Mouse (Mus musculus) gastrocnemius, adult 18-20 months (tissue): Measurements from ENCODE around the gene Wwox. TPM values are rescaled to one million over a fixed set of nuclear protein-coding genes. Genes with fewer than 3 reads are reported as not detected.
A peak's percentile ranks its signal among the peaks of the same experiment; 100 is the strongest.

Experiments used
- DNase-seq: peaks from one replicate; pipeline ENCODE4 v3.0.0; 2021; ENCODE audit warnings: low spot score
- total RNA-seq, 2 experiments: library from RNA; stranded (reverse); gene quantifications; 2 replicates each; pipeline ENCODE4 v1.2.3; 2021

Gene Wwox
- total RNA-seq, 2 experiments from 2014 or later, result 5.6 to 6.1 TPM

DNA sequence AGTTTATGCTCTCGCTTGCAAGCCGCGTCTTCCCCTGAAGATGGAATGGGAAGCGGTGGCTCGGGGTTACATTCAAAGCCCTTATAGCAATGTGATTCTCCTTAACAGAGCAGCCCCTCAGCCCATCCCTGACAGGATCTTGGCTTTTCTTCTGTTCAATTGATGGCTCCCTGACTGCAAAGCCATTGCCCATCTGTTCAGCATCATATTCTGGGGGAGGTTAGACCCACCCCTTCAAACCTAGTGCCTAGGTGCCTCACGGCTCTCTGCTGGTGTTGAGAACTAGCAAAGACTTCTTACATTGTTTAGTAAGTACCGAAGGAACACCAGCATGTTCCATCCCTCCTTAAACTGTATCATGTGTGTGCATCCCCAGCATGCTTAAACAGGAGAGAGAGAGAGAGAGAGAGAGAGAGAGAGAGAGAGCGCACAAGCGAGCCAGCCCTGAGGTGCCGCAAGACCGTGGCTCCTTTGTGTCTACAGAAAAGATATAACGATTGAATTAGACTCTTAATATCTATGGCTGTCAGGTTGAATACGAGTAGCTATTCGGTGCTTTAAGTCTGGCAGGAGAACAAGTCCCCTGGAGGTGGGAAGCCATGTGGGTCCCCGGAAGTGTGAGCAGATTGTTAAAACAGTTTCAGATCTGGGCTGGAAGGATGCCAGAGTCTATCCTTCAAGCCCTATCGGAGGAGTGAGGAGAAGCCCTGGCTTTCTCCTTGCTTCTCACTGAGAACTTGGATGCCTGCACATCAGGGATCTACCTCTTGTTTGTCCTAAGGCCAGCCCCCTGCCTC, 450.3 kb downstream of the Wwox start:
- no peak for DNase-seq

DNA sequence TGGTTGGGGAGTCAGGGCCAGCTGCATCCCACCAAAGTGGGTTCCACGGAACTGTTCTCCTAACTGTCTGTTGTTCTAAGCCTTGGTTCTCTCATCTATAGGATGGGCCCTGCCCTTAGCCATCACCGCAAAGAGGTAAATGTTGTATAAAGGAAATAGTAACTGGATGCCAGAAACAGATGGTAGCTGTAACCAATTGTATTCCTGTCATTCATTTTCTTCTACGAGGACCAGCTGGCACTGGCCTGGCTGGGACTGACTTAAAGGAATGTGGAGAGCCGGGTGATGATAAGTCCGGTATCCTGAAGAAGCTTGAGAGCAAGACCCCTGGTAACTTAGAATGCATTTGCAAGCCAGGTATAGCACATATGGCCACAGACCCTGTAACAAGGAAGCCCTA, 451.0 kb downstream of the Wwox start:
- no peak for DNase-seq

DNA sequence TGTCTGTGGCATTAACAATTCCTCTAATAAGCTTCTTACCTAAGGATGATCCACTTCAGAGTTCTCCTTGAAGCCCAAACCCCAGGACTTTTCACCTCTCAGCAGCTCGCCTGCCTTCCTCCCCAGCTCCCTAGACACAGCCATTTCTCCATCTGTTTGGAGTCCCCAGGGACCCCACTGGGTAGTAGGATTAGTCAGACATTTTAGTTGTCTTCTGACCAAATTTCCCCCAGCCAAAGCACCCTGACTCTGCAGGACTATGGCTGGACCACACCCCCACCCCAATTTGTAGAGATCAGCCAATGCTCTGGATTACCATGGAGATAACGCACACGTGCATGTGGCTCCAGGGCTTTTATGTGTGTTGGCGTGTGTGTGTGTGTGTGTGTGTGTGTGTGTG, 451.8 kb downstream of the Wwox start:
- peak; percentile 12 for DNase-seq

DNA sequence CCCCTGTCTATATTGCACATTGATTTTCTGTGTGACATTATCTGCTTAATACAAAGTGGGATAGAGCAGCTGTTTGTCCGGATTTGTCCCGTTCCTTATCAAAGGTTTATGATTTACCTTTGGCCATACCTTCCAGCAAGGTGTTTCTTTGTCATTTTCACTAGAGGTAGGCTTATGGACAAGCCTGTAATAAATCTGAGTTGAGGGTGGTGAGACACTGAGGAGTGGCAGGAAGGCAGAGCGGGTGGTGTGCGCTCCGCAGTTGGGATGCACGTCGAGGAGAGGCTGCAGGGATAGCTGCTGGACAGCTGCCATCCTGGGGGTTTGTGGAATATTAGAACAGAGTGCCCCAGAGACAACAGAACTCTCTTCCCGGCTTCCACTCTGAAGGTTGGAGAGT, 458.0 kb downstream of the Wwox start:
- no peak for DNase-seq

DNA sequence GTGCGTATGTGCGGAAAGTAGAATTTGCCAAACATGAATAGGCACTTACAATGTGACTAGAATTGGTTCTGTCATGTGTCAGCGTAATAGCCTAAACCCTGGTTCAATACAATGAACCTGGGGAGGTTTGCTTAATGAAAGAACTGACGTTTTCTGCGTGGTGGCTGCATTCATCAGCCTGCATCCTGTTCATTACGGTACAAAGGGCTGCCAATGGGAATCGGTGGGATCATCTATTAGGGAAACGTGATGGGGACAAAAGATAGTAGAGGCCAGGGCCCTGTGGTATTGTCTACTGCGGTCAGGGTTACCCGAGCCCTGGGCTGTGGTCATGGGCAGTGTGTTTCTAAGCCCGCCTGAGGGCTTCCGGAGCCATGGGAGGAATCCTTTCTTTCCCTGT, 459.7 kb downstream of the Wwox start:
- no peak for DNase-seq

DNA sequence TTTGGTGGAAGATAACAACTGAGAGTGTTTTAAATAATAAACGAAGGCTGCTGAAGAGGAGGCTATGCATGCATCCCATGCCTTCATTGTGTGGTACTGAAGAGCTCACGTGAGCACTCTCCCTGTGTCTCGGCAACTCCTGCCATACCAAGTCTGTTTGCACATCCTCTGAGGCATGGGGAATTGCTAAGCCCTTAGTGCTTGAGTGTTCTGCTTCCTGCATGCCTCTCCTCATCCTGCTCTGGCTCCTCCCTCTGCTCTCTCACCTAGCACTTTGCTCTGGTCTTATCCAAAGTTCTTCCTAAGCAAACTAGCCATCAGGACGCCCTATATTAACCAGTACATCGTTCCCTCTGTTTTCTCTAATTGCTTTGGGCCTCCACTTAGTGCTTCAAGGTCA, 463.1 kb downstream of the Wwox start:
- no peak for DNase-seq

DNA sequence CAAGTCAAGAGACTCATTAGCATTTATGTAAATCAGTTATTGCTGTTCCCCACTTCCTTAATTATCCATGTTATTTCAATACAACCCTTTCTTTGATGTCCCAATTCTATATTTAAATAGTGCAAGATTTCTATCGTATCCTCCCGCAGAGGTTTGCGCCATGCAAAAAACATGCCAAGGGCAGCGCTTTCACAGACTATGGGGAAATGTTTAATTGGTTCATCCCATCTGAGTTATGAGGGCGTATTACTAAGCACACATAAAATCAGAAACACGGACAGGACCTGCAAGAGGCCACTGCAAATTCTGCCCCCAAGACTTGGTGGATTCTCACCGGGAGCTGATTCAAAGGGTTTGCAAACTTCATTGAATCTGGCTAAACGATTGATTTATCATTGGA, 468.6 kb downstream of the Wwox start:
- DNase-seq, result no peak

DNA sequence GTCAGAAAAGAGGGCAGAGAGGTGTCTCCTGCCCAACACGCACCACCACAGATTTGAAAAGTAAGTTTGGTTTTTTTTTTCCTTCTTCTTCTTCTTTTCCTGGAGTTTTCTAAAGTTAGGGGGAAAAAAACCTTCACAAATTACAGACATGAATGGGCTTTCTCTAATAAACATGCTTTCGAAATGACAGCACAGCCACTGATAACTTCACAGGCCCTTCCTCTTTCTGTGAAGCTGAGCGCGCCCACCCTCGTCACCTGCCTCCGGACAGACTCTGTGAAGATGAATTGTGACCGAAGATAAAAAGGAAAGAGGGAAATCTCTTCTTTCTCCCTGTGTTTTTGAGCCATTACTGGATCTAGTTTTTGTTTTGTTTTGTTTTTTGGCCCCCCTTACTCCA, 469.1 kb downstream of the Wwox start:
- DNase-seq, result no peak

DNA sequence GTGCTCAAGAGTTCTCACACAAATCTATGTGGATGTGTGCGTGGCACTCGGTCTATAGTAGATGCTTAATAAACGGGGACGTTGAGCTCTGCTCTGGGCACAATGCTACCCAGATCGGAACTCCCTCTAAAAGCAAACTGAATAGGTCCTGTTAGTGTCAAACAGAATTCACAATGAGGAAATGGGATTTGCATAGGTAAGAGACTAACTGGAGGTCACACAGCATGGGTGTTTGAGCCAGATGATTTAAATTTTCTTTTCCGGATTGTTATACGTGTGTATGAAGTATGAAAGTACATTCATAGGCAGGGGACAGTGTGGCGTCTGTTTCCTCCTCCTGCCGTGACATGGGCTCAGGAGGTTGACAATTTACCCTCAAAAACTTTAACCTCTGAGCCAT, 469.7 kb downstream of the Wwox start:
- DNase-seq, result no peak

DNA sequence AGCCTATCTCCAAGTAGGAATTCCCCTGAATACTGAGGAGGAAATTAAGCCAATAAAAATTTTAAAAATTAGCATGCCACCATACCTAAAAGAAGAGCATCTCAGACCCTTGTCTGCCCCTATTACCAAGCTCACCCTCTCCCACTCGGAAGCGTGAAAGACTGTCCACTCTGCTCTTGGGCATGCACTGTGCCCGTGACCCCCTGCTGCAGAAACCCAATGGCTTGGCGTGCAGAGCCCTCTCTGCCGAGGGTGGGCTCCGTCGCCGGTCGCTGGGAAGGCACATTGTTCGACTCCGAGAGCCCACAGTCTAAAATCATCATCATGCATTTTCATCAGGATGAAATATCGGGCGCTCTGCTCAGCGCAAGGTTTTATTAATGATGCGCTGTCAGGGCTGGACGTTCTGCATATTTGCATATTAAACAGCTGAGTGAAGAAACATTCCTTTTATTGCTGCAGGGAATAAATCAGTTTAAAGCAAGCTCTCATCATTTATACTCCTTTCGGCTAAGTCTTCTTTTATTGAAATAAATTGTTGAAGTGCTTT, 471.7 kb downstream of the Wwox start:
- DNase-seq, result no peak

DNA sequence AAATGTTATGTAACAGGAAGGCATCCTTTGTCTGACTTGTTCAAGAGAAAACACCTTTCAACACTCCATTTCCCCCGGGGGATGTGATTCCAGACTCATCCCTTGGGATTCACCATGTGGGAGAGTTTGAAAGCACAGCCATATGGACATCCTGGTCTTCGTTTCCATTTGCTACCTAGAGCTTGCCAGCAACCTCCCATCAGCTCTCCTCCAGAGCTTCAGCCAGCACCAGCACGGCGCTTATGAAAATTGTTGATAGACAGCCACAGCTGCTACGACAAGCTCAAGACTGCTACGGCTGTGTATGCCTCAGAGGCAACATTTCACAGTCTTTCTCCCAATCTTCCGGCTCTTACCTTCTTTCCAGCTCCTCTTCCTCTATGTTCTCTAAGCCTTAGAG, 484.2 kb downstream of the Wwox start:
- DNase-seq, result peak; percentile 61

DNA sequence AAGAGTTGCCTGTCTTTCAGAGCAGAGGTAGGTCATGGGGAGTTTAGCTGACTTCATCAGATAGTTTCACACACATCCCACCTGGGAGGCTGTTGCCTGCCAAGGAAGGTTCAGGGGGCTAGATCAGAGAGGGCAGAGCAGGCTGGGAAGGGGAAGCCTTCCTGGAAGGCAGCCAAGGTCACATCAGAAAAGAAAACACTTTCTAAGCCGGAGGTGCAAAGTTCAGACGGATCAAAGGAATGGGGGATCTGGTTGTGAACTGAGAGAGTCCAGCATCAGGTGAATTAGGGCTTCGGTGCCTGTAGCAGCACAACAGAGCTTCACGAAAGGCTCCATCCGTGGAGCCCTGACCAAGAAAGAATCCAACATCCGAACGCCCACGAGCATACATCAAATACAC, 488.0 kb downstream of the Wwox start:
- DNase-seq, result no peak

DNA sequence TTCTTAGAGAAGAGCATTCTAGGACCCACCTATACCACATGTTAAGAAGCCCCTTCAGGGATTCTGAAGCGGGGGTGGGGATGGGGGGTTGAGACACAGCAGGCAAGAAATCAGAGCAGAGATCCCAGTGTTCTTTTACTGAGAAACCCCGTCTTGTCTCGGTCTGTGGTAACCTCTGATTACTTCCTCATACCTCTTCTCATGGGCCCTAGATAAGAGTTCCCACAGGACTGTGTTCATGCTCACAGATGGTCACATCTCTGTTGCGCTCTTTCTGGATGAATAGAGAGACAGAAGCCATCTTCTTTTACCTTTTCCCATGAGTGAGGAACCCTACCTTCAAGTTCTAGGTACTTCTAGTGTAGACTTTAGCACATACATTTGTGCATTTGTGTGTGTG, 488.5 kb downstream of the Wwox start:
- DNase-seq, result no peak

DNA sequence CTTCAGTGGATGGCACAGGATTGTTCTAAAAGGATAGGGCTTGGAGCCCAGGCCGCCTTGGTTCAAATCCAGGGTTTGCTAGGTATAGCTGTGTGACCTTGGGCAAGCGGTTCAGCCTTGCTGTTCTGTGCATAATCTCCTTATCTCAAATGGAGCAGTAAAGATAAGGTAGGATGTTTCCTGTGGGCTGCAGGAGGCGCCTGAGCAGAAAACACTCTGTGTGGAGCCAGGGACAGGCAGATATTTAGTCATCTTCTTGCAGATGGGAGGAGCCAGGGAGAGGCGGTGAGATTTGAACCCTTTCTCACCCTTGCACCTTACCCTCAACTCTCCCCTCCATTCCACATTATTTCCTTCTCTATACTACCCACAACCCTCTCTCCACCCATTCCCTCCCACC, 490.1 kb downstream of the Wwox start:
- no peak for DNase-seq

DNA sequence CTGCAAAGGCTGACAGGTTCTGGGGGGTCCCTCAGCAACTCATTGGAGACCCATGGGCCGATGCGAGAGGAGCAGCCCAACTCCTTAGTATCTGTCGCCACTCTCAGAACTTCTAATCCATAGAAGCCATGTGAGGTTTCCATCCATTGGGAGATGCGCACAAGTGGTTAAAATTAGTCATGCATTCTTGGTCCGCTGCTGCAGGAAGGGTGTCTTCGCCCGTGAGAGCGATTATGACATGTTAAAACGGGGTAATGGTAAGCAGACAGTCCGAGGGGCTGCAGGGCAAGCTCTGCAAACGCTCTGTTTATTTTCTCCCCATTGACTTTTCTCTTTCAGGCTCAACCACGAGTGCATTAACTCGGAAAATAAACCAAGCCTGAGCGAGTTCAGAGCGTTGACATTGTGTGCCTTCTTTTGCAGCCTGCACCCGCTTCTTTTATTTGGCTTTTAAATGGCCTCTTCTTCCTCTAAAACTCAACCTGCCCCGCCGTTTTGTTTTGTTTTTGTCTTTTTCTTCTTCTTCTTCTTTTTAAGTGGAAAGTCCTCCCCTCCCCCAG, 492.7 kb downstream of the Wwox start:
- DNase-seq, result no peak

DNA sequence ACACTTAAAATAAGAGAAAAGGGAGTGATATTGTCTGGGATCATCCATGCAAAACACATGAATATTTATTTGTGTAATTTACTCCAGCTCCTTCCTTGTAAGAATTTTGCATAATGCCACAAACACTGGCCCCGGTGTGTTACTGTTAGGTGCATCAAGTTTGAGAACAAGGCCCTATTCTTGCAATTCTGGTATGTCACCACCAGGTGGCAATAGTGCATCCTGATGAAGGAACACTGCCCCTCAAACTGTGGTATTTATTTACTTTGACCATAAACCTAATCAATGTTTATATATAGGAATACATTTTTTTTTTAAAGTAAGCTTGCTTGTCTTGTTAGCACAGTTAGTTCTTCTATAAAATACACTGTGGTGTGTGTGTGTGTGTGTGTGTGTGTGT, 493.8 kb downstream of the Wwox start:
- DNase-seq, result peak; percentile 45

DNA sequence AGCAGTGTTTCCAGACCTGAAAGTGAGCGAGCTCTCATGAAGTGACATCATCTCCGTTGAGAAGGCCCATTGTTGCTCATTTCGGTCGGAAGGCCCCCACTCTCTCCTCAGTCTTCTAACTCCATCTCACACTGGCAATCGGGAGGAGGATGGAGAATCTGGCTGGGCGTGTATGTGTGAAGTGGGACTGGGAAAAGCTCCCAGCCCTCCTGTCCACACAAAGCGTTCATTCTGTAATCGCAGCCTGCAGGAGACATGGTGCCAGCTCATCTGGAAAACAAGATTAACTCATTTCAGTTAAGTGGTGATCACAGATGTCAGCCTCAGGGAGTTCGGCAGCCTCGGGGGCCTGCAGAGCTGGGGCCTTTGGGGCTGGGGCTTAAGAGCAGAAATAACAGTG, 497.4 kb downstream of the Wwox start:
- no peak for DNase-seq

DNA sequence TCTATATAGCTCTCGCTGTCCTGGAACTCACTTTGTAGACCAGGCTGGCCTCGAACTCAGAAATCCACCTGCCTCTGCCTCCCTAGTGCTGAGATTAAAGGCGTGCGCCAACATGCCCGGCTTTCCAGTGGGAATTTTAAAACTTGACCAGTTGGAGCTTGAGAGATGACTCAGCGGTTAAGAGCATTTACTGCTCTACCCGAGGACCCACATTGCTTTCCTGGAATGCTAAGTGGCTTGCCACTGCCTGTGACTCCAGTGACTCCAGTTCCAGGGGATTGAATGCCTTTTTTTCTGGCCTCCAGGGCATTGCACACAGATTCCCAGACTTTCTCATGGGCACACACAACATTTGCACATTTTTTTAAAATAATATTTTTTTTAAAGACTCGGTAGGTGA, 499.9 kb downstream of the Wwox start:
- DNase-seq, result no peak

DNA sequence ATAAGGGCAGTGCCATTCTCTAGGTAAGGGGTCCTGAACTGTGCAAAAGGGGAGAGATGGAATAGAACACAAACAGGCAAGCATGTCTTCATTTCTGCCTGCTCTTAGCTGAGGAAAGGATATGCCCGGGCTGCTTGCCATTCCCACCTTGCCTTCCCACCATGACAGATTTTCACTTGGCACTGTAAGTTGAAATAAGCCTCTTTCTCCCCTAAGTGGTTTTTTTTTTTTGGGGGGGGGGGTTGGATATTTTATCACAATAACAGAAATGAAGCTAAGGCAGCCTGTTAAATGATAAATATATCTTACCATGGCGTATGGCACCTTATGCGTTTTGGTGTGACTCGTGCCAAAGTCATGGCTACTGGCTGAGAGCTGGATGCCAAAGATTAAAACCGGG, 501.6 kb downstream of the Wwox start:
- DNase-seq, result no peak

DNA sequence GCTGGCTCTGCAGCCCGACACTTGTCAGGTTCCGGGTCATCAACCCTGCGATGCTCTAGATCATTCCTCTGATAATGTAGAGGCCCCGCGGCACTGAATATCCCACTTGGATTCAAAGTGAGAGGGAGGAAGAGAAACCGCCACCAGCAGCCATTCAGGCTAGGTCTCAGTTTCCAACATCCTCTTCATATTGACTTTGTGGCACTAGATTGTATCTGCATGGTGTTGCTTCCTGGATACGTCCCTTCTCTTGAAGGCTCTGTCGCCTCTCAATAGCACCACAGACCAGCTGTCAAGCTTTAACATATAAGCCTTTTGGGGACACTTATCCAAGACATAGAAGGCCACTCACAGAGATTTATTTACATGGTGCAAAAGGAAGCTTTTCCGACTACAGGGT, 502.2 kb downstream of the Wwox start:
- no peak for DNase-seq

DNA sequence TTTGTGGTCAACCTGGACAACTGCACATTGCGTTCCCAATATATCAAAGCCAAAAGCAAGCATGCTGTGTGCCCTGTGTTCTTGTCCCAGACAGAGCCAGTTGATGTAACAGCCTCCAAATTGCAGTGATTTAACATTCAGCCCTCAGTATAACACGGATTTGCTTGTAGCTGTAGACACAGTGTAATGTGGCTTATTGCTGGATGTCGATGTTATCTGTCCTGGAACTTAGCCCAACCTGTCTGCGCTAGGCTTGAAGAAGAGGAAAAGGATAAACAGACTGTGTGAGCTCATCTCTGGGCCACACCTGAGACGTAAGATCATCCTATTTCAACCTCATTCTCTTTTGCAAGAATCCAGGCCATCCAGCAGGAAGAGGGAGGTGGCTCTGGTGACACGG, 508.5 kb downstream of the Wwox start:
- no peak for DNase-seq

DNA sequence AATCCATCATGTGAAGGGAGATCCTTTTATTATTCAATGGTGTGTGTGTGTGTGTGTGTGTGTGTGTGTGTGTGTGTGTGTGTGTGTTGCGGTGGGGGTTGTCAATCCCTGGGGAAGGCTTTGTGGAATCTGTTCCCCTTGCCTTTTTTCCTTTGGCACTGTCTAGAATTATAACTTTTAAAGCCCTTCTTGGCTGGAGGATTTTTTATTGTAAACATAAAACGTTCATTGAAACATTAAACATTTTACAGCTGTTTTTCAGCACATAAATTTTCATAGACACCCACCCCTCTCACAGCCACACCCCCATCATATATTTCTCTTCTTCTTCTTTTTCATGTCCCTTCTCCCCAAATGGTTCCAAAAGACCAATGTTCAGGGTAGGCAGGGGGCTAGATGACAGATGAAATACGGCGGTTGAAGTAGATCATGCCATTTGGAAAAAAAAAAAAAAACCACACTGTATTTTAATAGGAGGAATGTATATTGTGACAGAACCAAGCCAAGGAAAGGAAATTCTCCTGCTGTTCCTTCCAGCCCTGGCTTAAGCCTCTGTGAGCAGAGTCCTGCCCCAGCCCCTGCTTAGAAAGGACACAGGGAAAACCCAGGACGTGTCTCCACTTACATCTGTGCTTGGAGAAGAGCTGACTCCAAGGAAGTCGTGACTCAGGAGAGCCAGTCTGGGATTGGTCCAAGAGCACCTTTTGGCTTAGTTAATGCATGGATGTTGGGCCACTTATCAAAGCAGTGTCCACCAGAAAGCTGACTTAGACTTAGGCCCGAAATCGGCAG, 517.1 kb downstream of the Wwox start:
- peak; percentile 23 for DNase-seq
